Mouse (Mus musculus): ENCODE results near the gene Anks4b.

DNA sequence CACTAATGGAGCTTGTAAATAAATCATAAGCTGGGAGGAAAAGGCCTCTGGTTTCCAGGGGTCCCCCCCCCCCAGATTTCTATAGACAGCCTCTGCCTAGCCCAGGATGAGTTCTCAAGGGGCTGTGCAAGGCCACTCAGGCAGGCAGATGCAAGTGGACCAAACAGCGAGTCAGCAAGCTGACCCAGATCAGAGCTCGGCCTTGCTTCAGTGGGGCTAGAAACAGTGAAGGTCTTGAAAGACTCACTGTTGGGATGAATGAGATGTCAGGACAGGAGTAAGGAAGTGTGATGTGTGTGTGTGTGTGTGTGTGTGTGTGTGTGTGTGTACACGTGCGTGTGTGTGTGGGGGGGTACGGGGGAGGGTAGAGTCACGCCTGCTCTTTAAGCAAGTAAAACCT is 19.2 kb downstream of the Anks4b start:
- no peak for TF ChIP-seq CTCF (IDR thresholded peaks at IDR 0.05; ENCODE audit: control insufficient read depth, insufficient read depth, insufficient read length)
- no peak for TF ChIP-seq CEBPB (IDR thresholded peaks at IDR 0.05; ENCODE audit: low read depth)
- TF ChIP-seq USF1 (IDR thresholded peaks at IDR 0.05; ENCODE audit: low read depth): no peak
- no peak for TF ChIP-seq MAX (IDR thresholded peaks at IDR 0.05)
- TF ChIP-seq MYOD1 (IDR thresholded peaks at IDR 0.05; ENCODE audit: control insufficient read depth, insufficient read length, low read depth): no peak
- no peak for TF ChIP-seq MYOG (IDR thresholded peaks at IDR 0.05; ENCODE audit: control insufficient read depth, extremely low read depth, insufficient read length)
- no peak for TF ChIP-seq FOSL1 (IDR thresholded peaks at IDR 0.05; ENCODE audit: insufficient read depth, low read length, poor library complexity, severe bottlenecking)
